ENCODE assay signal across 16 mouse cellular contexts in genomic region chr6:72882222-72882621, GRCm38 (mm10). TPM values are rescaled to one million over a fixed set of nuclear protein-coding genes. Genes with fewer than 3 reads are reported as not detected.
DNase-seq lines count a peak whose midpoint lies in the region; ATAC-seq and TF ChIP-seq lines count a peak whose summit lies in the region.
"Had no signal": no experiment of that assay in that cellular context is flagged by ENCODE, and none has a peak within 500 bp of the region (broad histone marks: within the 10 kb centered on the region; RNA-seq: fewer than 3 reads in every experiment).

No protein-coding gene starts in this region.

- H3K36me3 ChIP-seq in heart, adult 2 months (ENCODE audit: control insufficient read depth, insufficient read depth, low read length) = peaks cover 27% of the 10 kb centered on the region
- 0 out of 2 replicates have a peak, but pooled peaks cover 2% of the 10 kb centered on the region for H3K36me3 ChIP-seq in liver, embryonic 12.5 days
- no peaks in the 10 kb centered on the region for H3K36me3 ChIP-seq in neural tube, embryonic 13.5 days
- H3K36me3 ChIP-seq in neural tube, embryonic 15.5 days = no peaks in the 10 kb centered on the region
- no peaks in the 10 kb centered on the region for H3K36me3 ChIP-seq in myocyte (ENCODE audit: control insufficient read depth, insufficient read depth)
- H3K36me3 ChIP-seq: hindbrain, embryonic 15.5 days had no signal

- H3ac ChIP-seq in myocyte (ENCODE audit: control insufficient read depth, insufficient read length) = no peak overlapping the region

- ATAC-seq in liver, embryonic 12.5 days = no peak
- 0 out of 2 replicates have a peak, but pooled peaks have one; percentile 15 for ATAC-seq in neural tube, embryonic 13.5 days (ENCODE audit: low read depth)
- no peak for ATAC-seq in neural tube, embryonic 15.5 days (ENCODE audit: low FRiP score)
- ATAC-seq: forebrain, embryonic 13.5 days; forebrain, postnatal 0 days had no signal

- no peak overlapping the region for H3K4me3 ChIP-seq in heart, adult 2 months
- no peak overlapping the region for H3K4me3 ChIP-seq in liver, embryonic 12.5 days
- no peak overlapping the region for H3K4me3 ChIP-seq in neural tube, embryonic 13.5 days
- no peak overlapping the region for H3K4me3 ChIP-seq in neural tube, embryonic 15.5 days (replicated peaks)
- no peak overlapping the region for H3K4me3 ChIP-seq in myocyte
- H3K4me3 ChIP-seq: embryonic facial prominence, embryonic 10.5 days; forebrain, embryonic 13.5 days; heart, embryonic 12.5 days; hindbrain, embryonic 15.5 days had no signal

- peaks cover 24% of the 10 kb centered on the region for H3K4me1 ChIP-seq in heart, adult 2 months (ENCODE audit: control insufficient read depth, insufficient read depth, low read length)
- peaks cover 68% of the 10 kb centered on the region for H3K4me1 ChIP-seq in liver, embryonic 12.5 days
- H3K4me1 ChIP-seq in neural tube, embryonic 13.5 days (replicated peaks) = peaks cover 33% of the 10 kb centered on the region
- peaks cover 20% of the 10 kb centered on the region for H3K4me1 ChIP-seq in neural tube, embryonic 15.5 days
- H3K4me1 ChIP-seq: forebrain, embryonic 13.5 days had no signal

- no peak for TF ChIP-seq EP300 in heart, adult 2 months (IDR thresholded peaks at IDR 0.05; ENCODE audit: insufficient read depth, low read depth, low read length)

- TF ChIP-seq CTCF in heart, adult 2 months (IDR thresholded peaks at IDR 0.05) = no peak

- peak overlapping the region; percentile 43; the same call in 1 of the 2 replicates for H3K4me2 ChIP-seq in liver, embryonic 12.5 days
- H3K4me2 ChIP-seq in neural tube, embryonic 13.5 days = no peak overlapping the region
- no peak overlapping the region for H3K4me2 ChIP-seq in neural tube, embryonic 15.5 days
- H3K4me2 ChIP-seq in myocyte (ENCODE audit: low read depth) = peak overlapping the region; percentile 88
- H3K4me2 ChIP-seq: forebrain, embryonic 13.5 days; hindbrain, embryonic 15.5 days had no signal

- no peak overlapping the region for H3K9ac ChIP-seq in heart, adult 2 months (ENCODE audit: low read depth, low read length)
- no peak overlapping the region for H3K9ac ChIP-seq in liver, embryonic 12.5 days
- no peak overlapping the region for H3K9ac ChIP-seq in neural tube, embryonic 13.5 days
- no peak overlapping the region for H3K9ac ChIP-seq in neural tube, embryonic 15.5 days (replicated peaks)
- H3K9ac ChIP-seq: forebrain, embryonic 13.5 days; forebrain, postnatal 0 days; heart, embryonic 12.5 days; hindbrain, embryonic 15.5 days had no signal

- H3K27ac ChIP-seq in heart, adult 2 months = peak overlapping the region; percentile 38; the same call in 1 of the 2 replicates
- H3K27ac ChIP-seq in liver, embryonic 12.5 days = 0 out of 2 replicates have a peak overlapping the region, but pooled peaks have one; percentile 64
- H3K27ac ChIP-seq in neural tube, embryonic 13.5 days (replicated peaks) = no peak overlapping the region
- H3K27ac ChIP-seq in neural tube, embryonic 15.5 days (replicated peaks) = no peak overlapping the region
- H3K27ac ChIP-seq: embryonic facial prominence, embryonic 10.5 days; forebrain, embryonic 13.5 days; hindbrain, embryonic 15.5 days had no signal

- WGBS in heart, adult 2 months = 64% methylated on average over 3 of the region's 3 CpGs
- 71% methylated on average over 3 of the region's 3 CpGs for WGBS in liver, embryonic 12.5 days (ENCODE audit: insufficient replicate concordance)
- WGBS in neural tube, embryonic 13.5 days = 92% methylated on average over 3 of the region's 3 CpGs
- WGBS in neural tube, embryonic 15.5 days = 93% methylated on average over 3 of the region's 3 CpGs

- DNase-seq in heart, adult 2 months = no peak
- DNase-seq in heart, postnatal 10 days = no peak
- DNase-seq in liver = no peak
- DNase-seq in adrenal gland, postnatal 14 days = no peak
- DNase-seq: adrenal gland, postnatal 10 days; cerebellum, adult 9-11 months; forebrain, postnatal 0 days; gastrocnemius, postnatal 25 days had no signal

- intact Hi-C loops in heart, adult 2 months (cut with DNase I) = no loop called here
- intact Hi-C loops in heart, postnatal 10 days (cut with DNase I) = no loop called here

- no peaks in the 10 kb centered on the region for H3K9me3 ChIP-seq in liver, embryonic 12.5 days (replicated peaks)
- H3K9me3 ChIP-seq in neural tube, embryonic 13.5 days = 0 out of 2 replicates have a peak, but pooled peaks cover 2% of the 10 kb centered on the region
- no peaks in the 10 kb centered on the region for H3K9me3 ChIP-seq in neural tube, embryonic 15.5 days (replicated peaks)
- H3K9me3 ChIP-seq: embryonic facial prominence, embryonic 10.5 days; forebrain, embryonic 13.5 days; heart, embryonic 12.5 days; hindbrain, embryonic 15.5 days had no signal

- peaks cover 20% of the 10 kb centered on the region for H3K79me2 ChIP-seq in heart, adult 2 months (replicated peaks; ENCODE audit: control insufficient read depth, insufficient read depth, low read length)
- peaks cover 91% of the 10 kb centered on the region for H3K79me2 ChIP-seq in myocyte (ENCODE audit: control insufficient read depth, insufficient read depth)

- no peak for TF ChIP-seq POLR2A in heart, adult 2 months (IDR thresholded peaks at IDR 0.05; ENCODE audit: insufficient read depth, low read depth, low read length)
- no peak for TF ChIP-seq POLR2A in myocyte (IDR thresholded peaks at IDR 0.05; ENCODE audit: insufficient read length, low read depth)

- no peaks in the 10 kb centered on the region for H3K27me3 ChIP-seq in heart, adult 2 months (ENCODE audit: control insufficient read depth, insufficient read depth, low read length)
- no peaks in the 10 kb centered on the region for H3K27me3 ChIP-seq in liver, embryonic 12.5 days (replicated peaks)
- H3K27me3 ChIP-seq in neural tube, embryonic 13.5 days = no peaks in the 10 kb centered on the region
- no peaks in the 10 kb centered on the region for H3K27me3 ChIP-seq in neural tube, embryonic 15.5 days (replicated peaks)
- no peaks in the 10 kb centered on the region for H3K27me3 ChIP-seq in myocyte (ENCODE audit: control insufficient read depth, insufficient read depth, insufficient read length)
- H3K27me3 ChIP-seq: forebrain, embryonic 13.5 days; heart, embryonic 12.5 days; hindbrain, embryonic 15.5 days had no signal

TF ChIP-seq in myocyte, 11 proteins besides CTCF, POLR2A, EP300 and RAD21:
- TF ChIP-seq CEBPB (IDR thresholded peaks at IDR 0.05; ENCODE audit: insufficient read depth, poor library complexity, severe bottlenecking) = no peak
- no peak for TF ChIP-seq E2F4 (IDR thresholded peaks at IDR 0.05; ENCODE audit: insufficient read depth)
- no peak for TF ChIP-seq MYOG (IDR thresholded peaks at IDR 0.05; ENCODE audit: control insufficient read depth in 1 of 3, insufficient read depth in 1 of 3, insufficient read length in 2 of 3, low read depth in 2 of 3)
- TF ChIP-seq POLR2AphosphoS2 (IDR thresholded peaks at IDR 0.05; ENCODE audit: insufficient read length, low read depth) = no peak
- TF ChIP-seq MYOD1 (IDR thresholded peaks at IDR 0.05; ENCODE audit: control insufficient read depth in 1 of 3, insufficient read length in 2 of 3, low read depth in 2 of 3) = no peak
- no peak for TF ChIP-seq TCF12 (IDR thresholded peaks at IDR 0.05; ENCODE audit: insufficient read depth, poor library complexity, severe bottlenecking)
- TF ChIP-seq REST (IDR thresholded peaks at IDR 0.05; ENCODE audit: insufficient read depth, insufficient read length) = no peak
- TF ChIP-seq TCF3 (IDR thresholded peaks at IDR 0.05; ENCODE audit: insufficient read length, low read depth) = no peak
- no peak for TF ChIP-seq SRF (IDR thresholded peaks at IDR 0.05; ENCODE audit: control insufficient read depth, insufficient read length, low read depth)
- no peak for TF ChIP-seq MAX (IDR thresholded peaks at IDR 0.05; ENCODE audit: low read depth)
- no peak for TF ChIP-seq USF1 (IDR thresholded peaks at IDR 0.05; ENCODE audit: low read depth)

RNA-seq across cellular contexts. Expression of gene Kcmf1, which starts 17.6 kb away (rescaled TPM):
- total RNA-seq in heart, adult 2 months (2021) = 100 to 1,000 TPM in 1 of 2 experiments, 10 to 100 TPM in 1; 95.7 to 107 TPM
- polyA plus RNA-seq in heart, adult 2 months (2012; rRNA removed) = 114 and 185 TPM in 2 replicates
- 10 to 100 TPM; 89.6 to 92.4 TPM for total RNA-seq in heart, postnatal 10 days (2021)
- polyA plus RNA-seq in liver, embryonic 12.5 days (2016; fragmentation: Nextera tagmentation; extraction: Ambion mirVana) = 48.7 and 49.2 TPM in 2 replicates
- 34.4 and 35.1 TPM in 2 replicates for polyA plus RNA-seq in neural tube, embryonic 13.5 days (2015; fragmentation: Nextera tagmentation; extraction: Ambion mirVana)
- polyA plus RNA-seq in neural tube, embryonic 15.5 days (2015; fragmentation: Nextera tagmentation; extraction: Ambion mirVana) = 36.5 and 40.9 TPM in 2 replicates
- 110 TPM for polyA plus RNA-seq in myocyte (2012; fragmentation: generic; extraction: Trizol)
- total RNA-seq in adrenal gland, postnatal 14 days (2021) = 86.8 and 97.9 TPM in 2 replicates

Comparison
In these comparisons a context has a peak if more than half of its experiments do, and no peak if none do; other contexts are left out.
1. H3K27ac ChIP-seq: peak in heart, adult 2 months (single experiment) and liver, embryonic 12.5 days (single experiment); none in neural tube, embryonic 13.5 days (single experiment) and neural tube, embryonic 15.5 days (single experiment).
2. H3K4me2 ChIP-seq: peak in liver, embryonic 12.5 days (single experiment) and myocyte (single experiment); none in neural tube, embryonic 13.5 days (single experiment) and neural tube, embryonic 15.5 days (single experiment).